Mouse (Mus musculus) thymus, adult 18-20 months (tissue): ENCODE results near the gene Rasgef1a.

Source experiments
- DNase-seq, 2 experiments: peaks; one replicate each; pipeline ENCODE4 v3.0.0; 2022; ENCODE audit warnings: mixed read lengths in 2 of 2

The Rasgef1a gene

GRCm38 (mm10) chr6:118076256-118076655, 65.0 kb downstream of the Rasgef1a start:
- no peak for DNase-seq

- no peak for DNase-seq
Observed at GRCm38 (mm10) chr6:118076748-118077147, 65.5 kb downstream of the Rasgef1a start.

DNA sequence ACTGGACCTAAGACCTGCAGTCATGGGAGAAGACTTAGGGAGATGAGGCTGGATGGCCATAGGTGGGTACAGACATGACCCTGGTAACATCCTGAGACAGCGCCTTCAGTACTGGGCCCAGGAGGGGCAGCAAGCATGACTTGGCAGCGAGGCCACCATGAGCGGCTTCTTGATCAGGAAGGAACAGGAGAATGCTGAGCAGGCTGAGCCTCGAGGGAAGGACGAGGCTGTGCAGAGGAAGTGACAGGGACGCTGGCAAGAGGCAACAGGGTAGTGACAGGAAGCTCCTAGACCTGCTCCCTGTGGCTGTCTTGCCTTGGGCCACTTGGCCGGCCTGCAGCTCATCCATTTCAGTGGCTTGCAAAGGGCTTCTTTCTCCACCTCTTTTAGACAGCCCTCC, 66.2 kb downstream of the Rasgef1a start:
- no peak for DNase-seq

GRCm38 (mm10) chr6:118078751-118079150, 67.5 kb downstream of the Rasgef1a start:
- DNase-seq: no peak

DNA sequence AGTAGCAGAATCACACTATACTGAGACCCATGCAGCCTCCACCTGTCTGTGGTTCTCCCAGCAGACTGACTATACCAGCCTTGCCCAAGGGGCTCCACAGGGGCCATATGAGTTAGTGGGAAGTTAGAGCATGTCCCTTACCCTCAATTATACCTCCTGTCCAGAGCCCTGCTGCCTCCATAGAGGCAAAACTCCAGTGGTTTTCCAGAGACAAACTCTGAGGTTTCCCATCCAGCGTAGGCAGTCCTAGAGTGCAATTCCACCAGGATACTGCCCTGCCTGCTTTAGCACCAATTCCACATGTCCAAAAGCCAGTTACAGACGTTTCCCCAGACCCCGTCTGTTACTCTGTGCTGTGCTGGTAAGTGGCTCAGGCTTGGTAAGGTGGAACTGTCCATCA, 68.1 kb downstream of the Rasgef1a start:
- DNase-seq: no peak

- DNase-seq: no peak
Observed at GRCm38 (mm10) chr6:118079762-118080465, 68.7 kb downstream of the Rasgef1a start.

DNA sequence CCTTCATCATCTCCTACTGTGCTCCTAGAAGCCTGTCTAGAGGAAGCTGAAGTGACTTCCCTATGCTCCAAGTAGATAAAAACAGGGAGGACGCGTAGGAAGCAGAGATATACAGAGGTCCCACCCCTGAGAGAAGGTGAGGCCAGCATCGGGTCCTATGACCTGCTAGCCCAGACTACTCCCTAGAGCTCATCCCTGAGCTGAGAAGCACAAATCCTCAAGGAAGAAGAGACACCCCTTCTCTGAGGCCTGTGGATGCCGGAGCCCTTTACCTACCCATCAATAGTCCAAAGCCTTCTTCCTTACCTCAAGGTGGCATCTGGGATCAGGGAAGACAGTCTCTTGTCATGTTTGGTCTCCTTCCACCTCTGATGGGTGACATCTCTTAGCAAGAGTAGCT, 69.5 kb downstream of the Rasgef1a start:
- DNase-seq: no peak

DNA sequence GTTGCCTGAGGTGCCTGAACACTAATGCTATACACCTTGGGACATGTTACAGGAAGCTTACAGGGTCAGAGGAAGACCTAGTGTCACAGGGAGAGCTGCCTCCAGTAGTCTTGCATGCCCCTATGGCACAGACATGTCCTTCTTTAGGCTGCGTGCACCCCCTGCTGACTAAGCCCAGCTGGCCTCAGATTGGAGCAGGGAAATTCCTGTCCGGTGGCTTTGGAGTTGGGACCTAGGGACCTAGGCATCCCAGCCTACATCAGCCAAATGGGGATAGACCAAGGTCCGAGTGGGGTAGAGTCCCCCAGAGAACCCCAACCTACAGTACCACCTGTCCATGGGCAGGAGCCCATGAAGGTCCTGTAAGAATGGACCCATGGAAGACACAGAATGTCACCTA, 71.1 kb downstream of the Rasgef1a start:
- no peak for DNase-seq

GRCm38 (mm10) chr6:118083608-118084007, 72.4 kb downstream of the Rasgef1a start:
- no peak for DNase-seq

GRCm38 (mm10) chr6:118084596-118084995, 73.4 kb downstream of the Rasgef1a start:
- DNase-seq: no peak

DNA sequence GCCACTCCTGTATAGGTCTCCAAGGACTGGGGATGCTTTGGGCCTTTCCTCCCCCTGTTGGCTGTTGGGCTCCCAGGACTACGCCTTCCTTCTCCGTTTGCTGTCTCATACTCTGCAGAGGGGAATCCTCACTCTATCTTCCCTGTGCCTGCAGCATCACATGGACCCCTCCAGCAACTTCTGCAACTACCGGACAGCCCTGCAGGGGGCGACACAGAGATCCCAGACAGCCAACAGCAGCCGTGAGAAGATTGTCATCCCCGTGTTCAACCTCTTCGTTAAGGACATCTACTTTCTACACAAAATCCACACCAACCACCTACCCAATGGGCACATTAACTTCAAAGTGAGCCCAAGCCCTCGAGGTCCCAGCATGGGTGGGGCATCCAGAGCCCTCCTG, 76.7 kb downstream of the Rasgef1a start:
- no peak for DNase-seq

DNA sequence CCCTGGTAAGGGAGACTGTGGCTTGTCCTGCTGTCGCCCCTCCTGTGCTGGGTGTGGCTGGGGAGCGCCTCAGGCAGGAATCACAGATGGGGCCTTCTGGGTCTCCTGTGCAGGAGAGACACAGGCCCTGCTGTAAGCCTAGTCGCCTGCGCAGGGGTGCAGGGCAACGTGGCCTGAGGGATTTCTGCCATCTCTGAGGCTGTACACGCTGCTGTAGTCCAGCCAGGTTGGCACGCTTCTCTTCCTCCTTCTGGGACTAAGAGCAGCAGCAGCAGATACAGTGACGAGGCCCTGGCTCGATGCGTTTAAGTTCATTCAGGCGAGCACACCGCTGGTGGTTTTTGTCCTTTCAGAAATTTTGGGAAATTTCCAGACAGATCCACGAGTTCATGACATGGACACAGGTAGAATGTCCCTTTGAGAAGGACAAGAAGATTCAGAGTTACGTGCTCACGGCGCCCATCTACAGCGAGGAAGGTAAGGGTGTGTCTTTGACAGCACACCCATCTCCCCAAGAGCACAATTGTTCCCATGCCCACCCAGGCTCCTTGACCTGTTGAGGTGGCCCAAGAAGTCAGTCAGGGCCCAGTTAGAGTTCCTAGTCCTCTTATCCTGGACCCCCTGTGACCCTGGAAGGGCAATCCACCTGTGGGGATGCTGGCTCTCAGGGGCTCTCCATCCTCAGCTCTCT, 77.7 kb downstream of the Rasgef1a start:
- no peak for DNase-seq

- no peak for DNase-seq
Observed at GRCm38 (mm10) chr6:118090827-118091226, 79.6 kb downstream of the Rasgef1a start.

DNA sequence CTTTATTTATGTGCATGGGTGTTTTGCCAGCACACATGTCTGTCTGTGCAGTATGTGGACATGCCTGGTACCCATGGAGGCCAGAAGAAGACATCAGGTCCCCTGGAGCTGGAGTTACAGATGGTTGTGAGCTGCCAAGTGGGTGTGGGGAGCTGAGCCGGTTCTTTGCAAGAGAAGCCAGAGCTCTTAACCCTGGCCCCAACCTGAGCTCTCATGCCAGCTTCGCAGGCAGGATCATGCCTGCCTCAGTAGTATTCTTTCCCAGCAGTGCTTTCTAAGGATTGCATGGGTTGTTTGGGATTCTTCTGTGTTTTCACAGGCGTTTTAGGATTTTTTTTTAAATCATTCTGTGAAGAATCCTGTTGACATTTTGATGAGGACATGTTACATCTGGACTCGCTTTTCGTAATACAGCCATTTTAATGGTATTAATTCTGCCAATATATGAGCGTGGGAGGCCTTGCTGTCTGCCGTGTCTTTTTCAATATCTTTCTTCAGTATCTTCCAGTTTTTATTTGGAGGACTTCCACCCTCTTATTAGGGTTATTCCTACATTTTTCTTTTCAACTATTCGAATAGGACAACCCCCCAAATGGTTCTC, 86.6 kb downstream of the Rasgef1a start:
- no peak for DNase-seq

DNA sequence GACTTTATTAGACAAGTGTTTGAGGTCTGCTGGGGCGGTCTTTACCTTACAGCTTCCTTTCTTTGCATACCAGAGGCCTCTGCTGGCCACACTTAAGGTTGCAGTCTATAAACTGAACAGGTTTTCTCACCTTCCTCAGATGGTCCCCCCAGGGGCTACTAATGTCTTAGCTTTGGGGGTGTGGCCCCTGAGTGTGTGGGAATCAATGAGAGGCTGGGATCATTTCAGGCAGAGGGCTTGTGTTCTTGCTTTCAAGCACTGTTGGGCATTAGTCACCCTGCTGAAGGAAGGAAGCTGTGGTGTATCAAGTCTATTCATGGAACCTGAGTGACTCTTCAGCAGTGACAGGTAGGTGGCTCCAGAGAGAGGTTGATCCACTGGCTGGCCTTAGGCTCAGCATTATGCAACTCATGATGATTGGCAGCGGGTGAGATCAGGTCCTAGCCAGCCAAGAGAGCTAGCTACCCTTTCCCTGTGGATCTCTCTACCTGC, 88.1 kb downstream of the Rasgef1a start:
- no peak for DNase-seq

GRCm38 (mm10) chr6:118111810-118112209, 100.6 kb downstream of the Rasgef1a start:
- DNase-seq: no peak

DNA sequence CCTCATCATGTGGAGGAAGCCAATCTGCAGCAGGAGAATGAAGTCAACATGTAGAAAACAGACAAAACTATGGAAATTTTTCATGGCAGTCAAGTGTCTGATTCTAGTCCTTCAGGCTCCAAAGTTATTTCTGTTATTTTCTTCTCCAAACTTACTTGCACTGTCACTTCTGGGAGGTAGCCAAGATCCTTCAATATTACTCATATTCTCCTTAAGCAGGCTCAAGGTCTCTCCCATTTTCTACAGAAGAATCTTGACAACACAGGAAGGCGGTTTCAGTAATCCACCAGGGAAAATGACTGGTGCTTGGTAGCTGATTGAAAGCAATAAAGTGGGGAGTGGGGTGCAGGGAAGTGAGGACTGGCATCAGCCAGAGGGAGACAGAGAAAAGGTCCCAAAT, 111.5 kb downstream of the Rasgef1a start:
- DNase-seq: no peak

GRCm38 (mm10) chr6:118126577-118126976, 115.3 kb downstream of the Rasgef1a start:
- no peak for DNase-seq

- no peak for DNase-seq
Observed at GRCm38 (mm10) chr6:118127198-118127597, 116.0 kb downstream of the Rasgef1a start.

GRCm38 (mm10) chr6:118127827-118128487, 116.7 kb downstream of the Rasgef1a start:
- no peak for DNase-seq

DNA sequence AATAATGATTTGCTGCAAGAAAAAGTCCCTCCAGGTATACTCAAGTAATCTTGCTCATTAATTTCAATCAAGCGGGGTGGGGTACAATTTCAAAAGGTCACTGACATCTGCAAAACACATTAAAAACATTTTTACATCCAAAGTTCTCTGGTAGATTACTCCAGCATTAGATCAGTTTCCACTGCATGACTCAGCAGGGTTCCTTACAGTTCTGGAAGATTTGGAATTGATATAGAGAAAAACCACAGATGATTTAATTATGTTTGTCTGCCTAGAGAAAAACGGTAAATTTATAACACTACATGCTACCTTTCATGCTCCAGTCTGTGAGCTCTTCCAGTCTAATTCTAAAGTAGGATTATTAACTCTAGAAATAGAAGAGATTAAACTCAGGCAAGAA, 118.8 kb downstream of the Rasgef1a start:
- no peak for DNase-seq

GRCm38 (mm10) chr6:118134461-118134860, 123.2 kb downstream of the Rasgef1a start:
- no peak for DNase-seq

- no peak for DNase-seq
Observed at GRCm38 (mm10) chr6:118137148-118137547, 125.9 kb downstream of the Rasgef1a start.
